Mouse (Mus musculus): ENCODE measurements around the gene Slc22a2. TPM values are rescaled to one million over a fixed set of nuclear protein-coding genes. Genes with fewer than 3 reads are reported as not detected.

The Slc22a2 gene
- total RNA-seq, 2 experiments from 2014 or later = 0.62 to 0.87 TPM

DNA sequence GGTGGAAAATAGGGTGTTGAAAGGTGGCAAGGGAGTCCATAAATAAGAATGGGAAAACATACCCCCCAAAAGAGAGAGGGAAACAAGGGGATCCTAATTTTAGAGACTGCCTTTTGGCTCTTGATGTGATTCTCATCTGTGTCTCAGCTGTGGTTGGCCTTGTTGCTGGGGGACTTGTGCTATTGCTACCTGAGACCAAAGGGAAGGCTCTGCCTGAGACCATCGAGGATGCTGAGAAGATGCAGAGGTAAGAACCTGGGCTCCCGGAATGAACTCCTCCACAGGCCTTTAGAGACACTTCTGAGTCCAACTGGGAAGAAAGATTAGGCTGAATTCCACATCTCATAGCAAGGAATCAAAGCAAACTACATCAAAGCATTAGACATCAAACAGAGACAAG, 35.7 kb downstream of the Slc22a2 start:
- intact Hi-C loops (cut with DNase I) = no loop called here
- DNase-seq (ENCODE audit: extremely low spot score in 1 of 2, low spot score in 2 of 2) = no peak

DNA sequence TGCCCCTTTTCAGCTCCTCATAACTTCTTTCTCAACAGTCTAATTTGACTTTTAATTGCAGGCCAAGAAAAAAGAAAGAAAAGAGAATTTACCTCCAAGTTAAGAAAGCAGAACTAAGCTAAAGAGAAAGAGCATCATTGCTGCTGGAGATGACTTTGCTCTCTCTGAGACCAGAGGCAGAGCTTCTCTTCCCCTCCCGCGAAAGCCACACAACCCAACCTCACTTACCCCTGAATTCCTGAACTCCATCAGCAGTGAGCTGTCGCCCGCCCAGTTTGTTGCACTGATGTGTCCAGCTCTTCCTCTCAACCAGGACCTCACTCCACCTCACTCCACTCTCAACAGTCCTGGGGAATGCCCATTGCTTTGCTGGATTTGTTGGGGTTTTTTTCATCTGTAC, 44.1 kb downstream of the Slc22a2 start:
- intact Hi-C loops (cut with DNase I) = no loop called here

DNA sequence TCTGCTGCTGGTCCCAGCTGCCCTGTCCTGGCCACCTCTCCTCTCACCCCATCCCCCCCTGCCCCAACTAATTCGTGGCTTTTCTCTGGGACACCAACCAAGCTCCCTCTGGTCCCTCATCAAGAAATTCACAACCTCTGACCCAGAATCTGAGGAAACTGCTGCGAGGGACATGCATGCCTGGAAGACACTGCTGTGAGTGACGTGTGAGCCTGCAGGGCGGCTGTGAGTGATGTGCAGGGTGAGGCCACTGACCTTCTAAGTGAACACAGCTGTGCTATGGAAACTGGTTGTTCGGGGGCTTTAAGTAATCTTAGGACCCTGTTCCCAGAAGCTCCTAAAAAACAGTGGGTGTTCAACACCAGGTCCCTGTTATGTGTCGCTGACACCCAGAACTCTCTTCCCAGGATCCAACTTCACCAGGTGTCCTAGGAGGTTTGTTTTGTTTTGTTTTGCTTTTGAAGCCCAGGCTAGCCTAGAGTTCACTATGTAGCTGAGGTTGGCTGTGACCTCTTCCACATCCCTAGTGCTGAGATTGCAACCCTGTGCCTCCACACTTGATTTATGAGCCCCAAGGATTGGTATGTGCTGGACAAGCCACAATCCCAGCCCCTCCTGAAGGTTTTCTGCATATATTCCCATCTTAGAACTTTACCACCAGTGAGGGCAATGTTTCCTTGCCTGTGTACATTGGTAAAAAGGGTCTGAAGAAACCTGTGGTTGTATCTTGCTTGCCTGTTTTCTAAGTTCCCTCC, 47.2 kb downstream of the Slc22a2 start:
- intact Hi-C loops (cut with DNase I) = no loop called here
- peak in 1 of 2 experiments; percentile 36 for DNase-seq (ENCODE audit: extremely low spot score in 1 of 2, low spot score in 2 of 2)

More for the DNA sequence above, 44.1 kb downstream of the Slc22a2 start:
- no peak for DNase-seq (ENCODE audit: extremely low spot score in 1 of 2, low spot score in 2 of 2)

DNA sequence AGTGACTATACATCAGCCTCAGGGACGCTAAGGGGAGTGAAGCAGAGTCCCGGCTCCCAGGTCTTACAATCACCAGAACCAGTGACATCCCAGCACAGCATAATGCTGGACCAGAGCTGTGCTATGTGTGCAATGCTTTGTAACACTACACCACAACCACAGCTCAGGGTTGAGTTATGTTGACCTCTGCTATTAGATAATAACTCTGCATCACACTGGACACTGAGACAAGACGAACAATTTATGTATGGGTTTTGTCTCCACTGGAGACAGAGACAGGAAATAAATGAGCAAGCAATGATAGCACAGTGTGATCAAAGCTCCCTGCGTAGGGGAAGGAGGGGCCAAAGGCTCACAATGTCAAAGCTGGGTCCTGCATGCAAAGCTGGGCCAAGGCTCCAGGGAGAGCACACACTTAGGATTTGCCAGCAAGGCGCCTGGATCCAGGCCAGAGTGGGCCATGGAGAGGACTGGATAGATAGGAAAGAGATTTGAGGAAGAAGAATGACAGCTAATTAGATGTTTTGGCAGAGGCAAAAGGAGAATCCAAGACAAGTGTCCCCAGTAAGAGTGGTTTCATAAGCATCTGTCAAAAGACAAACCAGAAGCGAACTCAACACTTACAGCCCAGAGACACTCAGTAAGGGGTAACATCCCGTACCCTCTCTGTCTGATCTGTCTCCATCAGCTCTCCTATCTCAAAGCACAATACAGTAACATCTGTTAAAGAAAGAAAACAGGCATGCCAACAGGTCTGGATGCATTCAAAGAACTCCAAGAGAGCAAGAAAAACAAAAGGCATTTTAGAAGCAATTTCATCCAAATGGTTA, 48.1 kb downstream of the Slc22a2 start:
- DNase-seq (ENCODE audit: extremely low spot score in 1 of 2, low spot score in 2 of 2) = peak in 1 of 2 experiments; percentile 49
- intact Hi-C loops (cut with DNase I) = no loop called here

DNA sequence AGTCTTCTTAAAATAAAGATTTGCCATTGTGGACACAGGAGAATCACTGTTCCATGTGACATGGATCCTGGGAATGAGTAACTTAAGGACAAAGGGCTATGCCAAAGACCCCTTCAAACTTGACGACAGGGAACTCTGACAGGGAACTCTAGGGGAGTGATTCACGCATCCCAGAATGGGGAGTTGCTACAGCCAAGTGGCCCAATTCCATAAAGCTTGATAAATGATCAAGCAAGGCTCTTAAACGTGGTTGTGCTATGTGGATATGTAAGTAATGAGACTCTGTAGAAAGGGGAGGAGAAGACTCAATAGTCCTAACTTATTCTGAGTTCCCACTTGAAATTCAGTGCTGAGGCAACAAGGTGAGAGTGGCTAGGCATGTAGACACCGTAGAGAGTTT, 50.9 kb downstream of the Slc22a2 start:
- intact Hi-C loops (cut with DNase I) = no loop called here

GRCm38 (mm10) chr17:12639585-12639984, 55.7 kb downstream of the Slc22a2 start:
- intact Hi-C loops (cut with DNase I) = no loop called here
- no peak for DNase-seq (ENCODE audit: extremely low spot score in 1 of 2, low spot score in 2 of 2)

More for the DNA sequence above, 50.9 kb downstream of the Slc22a2 start:
- no peak for DNase-seq (ENCODE audit: extremely low spot score in 1 of 2, low spot score in 2 of 2)

- no peak for DNase-seq (ENCODE audit: extremely low spot score in 1 of 2, low spot score in 2 of 2)
- intact Hi-C loops (cut with DNase I) = no loop called here
Measured at GRCm38 (mm10) chr17:12641087-12641486, 57.2 kb downstream of the Slc22a2 start.

GRCm38 (mm10) chr17:12645461-12645860, 61.5 kb downstream of the Slc22a2 start:
- no peak for DNase-seq (ENCODE audit: extremely low spot score in 1 of 2, low spot score in 2 of 2)
- intact Hi-C loops (cut with DNase I) = no loop called here

DNA sequence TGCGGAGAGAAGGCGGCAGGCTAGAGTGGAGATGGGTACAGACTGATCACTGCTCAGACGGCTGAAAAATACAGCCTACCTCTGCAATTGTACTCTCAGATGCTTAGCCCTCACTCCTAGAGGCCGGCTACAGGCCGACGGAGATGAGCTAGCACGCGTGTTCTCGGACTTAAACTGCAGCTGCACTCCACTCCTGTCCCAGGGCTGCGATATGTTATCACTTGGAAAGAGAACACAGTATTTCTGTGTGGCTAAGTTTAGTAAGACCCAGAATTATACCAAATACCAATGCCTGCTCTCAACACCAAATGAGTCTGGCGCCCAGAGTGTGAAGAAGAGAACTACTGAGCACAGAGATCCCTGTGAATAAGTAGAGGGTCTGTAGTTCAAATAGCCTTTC, 68.7 kb downstream of the Slc22a2 start:
- DNase-seq (ENCODE audit: extremely low spot score in 1 of 2, low spot score in 2 of 2) = no peak
- intact Hi-C loops (cut with DNase I) = loop anchor here (5.0 kb wide), 1 partner anchor 185 kb away; no protein-coding TSS in a partner anchor

DNA sequence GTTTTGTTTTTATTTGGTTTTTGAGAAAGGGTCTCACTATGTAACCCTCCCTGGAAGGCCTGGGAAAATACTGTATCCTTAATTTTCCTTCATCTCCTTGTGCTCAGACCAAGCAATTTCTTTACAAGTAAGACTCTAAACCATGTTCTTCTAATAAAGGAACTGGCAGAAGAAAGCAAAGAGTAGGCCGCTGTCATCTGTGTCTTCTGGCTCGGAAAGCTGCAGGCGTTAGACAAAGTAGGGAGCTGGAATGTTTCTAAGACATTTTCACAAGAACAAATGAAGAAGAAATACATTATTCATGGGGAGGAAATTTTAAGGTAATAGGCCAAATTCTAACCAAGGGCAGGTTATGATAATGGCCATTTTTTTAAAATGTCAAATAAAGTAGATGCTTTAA, 70.1 kb downstream of the Slc22a2 start:
- peak in 1 of 2 experiments; percentile 33 for DNase-seq (ENCODE audit: extremely low spot score in 1 of 2, low spot score in 2 of 2)
- intact Hi-C loops (cut with DNase I) = loop anchor here (5.0 kb wide), 1 partner anchor 187 kb away; no protein-coding TSS in a partner anchor

- intact Hi-C loops (cut with DNase I) = no loop called here
Measured at GRCm38 (mm10) chr17:12655826-12656225, 71.9 kb downstream of the Slc22a2 start.

GRCm38 (mm10) chr17:12658784-12659183, 74.9 kb downstream of the Slc22a2 start:
- intact Hi-C loops (cut with DNase I) = no loop called here

More at GRCm38 (mm10) chr17:12655826-12656225, 71.9 kb downstream of the Slc22a2 start:
- DNase-seq (ENCODE audit: extremely low spot score in 1 of 2, low spot score in 2 of 2) = no peak

DNA sequence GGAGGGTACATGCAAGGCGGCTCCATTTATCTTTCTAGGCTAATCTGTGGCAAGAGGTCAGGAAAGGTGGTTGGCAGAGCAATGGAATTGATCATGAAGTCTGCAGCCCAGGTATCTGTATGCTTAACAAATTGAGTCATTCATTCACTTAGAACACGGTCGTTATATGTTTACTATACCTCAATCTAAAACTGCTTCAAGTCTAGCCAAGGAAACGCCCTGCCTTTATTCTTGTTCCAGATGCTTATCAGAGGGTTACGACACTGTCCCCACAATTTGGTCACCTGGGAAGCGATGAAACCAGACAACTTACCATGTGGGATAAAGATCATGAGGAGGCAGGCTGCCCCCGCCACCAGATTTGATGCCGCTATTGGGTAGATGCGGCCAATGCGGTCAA, 75.3 kb downstream of the Slc22a2 start:
- no peak for DNase-seq (ENCODE audit: extremely low spot score in 1 of 2, low spot score in 2 of 2)
- intact Hi-C loops (cut with DNase I) = no loop called here

More at GRCm38 (mm10) chr17:12658784-12659183, 74.9 kb downstream of the Slc22a2 start:
- no peak for DNase-seq (ENCODE audit: extremely low spot score in 1 of 2, low spot score in 2 of 2)

DNA sequence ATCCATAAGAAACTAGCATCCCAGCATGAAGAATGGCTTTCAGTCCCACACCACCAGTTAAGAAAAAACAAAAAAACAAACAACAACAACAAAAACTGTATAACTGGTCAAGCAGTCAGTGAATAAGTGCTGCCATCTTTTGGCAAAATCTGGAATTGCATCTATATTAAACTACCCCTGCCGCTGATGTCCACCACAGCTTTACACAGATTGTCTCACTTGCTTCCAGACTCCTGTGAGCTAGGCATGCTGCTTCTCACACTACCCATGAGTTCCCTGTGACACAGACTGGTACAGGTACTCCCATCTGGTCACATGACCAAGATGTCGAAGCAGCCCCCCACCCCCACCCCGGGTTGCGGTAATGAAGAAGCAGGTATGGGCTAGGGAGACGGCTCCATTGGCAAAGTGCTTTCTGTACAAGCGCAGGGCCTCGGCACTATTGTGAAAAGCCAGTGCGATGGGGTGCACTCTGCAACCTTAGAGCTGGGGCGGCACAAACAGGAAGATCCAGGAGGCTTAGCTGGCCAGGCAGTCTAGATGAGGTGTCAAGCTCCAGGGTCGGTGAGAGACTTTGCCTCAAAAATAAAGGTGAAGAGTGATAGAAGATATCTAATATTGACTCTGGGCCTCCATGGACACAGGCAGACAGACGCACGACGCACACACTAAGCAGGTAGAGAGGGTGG, 76.8 kb downstream of the Slc22a2 start:
- DNase-seq (ENCODE audit: extremely low spot score in 1 of 2, low spot score in 2 of 2) = peak in 1 of 2 experiments; percentile 63
- intact Hi-C loops (cut with DNase I) = loop anchor here (2.0 to 5.0 kb wide), 2 partner anchors 128 to 246 kb away; no protein-coding TSS in a partner anchor

- DNase-seq (ENCODE audit: extremely low spot score in 1 of 2, low spot score in 2 of 2) = no peak
- intact Hi-C loops (cut with DNase I) = loop anchor here (5.0 kb wide), 1 partner anchor 132 kb away; no protein-coding TSS in a partner anchor
Measured at GRCm38 (mm10) chr17:12664156-12664555, 80.2 kb downstream of the Slc22a2 start.

- no peak for DNase-seq (ENCODE audit: extremely low spot score in 1 of 2, low spot score in 2 of 2)
- intact Hi-C loops (cut with DNase I) = no loop called here
Measured at GRCm38 (mm10) chr17:12668478-12669362, 84.8 kb downstream of the Slc22a2 start.

DNA sequence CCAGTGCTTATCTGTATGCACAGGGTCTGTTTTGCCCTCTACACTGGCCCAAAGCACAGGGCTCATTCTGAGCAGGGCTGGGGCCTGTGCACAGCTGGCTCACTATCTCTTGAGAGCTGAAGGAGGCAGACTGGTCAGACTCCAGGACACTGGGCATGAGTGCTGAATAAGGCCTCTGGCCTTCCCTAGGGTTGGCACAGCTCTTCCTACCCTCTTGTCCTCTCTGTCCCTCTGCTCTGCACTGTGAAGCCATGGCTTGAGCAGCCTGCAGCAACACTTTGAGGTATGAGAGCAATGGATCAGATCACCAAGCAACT, 85.4 kb downstream of the Slc22a2 start:
- DNase-seq (ENCODE audit: extremely low spot score in 1 of 2, low spot score in 2 of 2) = no peak
- intact Hi-C loops (cut with DNase I) = no loop called here

DNA sequence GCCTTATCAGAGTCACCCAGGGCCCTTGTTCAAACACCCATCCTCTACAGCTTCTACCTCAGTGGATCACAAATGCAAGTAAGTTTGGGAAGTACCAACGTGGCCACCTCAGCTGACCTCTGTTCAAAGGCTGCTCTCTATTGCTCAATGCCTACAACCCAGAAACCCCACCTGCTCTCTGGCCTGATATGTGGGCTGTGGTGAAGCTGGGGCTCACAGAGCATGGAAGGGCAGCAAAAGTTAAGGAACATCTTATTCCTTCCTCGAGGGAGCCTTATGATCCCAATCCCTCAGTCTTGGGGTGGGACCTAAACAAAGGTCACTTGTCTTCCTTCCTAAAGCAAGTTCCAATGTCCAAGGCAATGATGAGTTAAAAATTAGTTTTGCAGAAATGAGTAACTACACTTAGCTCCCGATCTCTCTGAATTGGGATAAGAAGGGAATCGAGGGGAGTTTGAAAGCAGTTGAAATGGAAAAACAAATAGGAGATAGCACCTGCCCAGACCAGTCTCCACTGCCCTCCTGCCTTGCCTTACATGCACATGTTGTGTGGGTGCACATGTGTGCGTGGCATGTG, 87.2 kb downstream of the Slc22a2 start:
- DNase-seq (ENCODE audit: extremely low spot score in 1 of 2, low spot score in 2 of 2) = no peak
- intact Hi-C loops (cut with DNase I) = no loop called here
